Mouse (Mus musculus) 416B (cell line): ENCODE results near the gene Ywhae.

Source experiments
- DNase-seq: peaks from one replicate; pipeline ENCODE4 v3.0.0; 2011; ENCODE audit warnings: low read depth

The Ywhae gene

DNA sequence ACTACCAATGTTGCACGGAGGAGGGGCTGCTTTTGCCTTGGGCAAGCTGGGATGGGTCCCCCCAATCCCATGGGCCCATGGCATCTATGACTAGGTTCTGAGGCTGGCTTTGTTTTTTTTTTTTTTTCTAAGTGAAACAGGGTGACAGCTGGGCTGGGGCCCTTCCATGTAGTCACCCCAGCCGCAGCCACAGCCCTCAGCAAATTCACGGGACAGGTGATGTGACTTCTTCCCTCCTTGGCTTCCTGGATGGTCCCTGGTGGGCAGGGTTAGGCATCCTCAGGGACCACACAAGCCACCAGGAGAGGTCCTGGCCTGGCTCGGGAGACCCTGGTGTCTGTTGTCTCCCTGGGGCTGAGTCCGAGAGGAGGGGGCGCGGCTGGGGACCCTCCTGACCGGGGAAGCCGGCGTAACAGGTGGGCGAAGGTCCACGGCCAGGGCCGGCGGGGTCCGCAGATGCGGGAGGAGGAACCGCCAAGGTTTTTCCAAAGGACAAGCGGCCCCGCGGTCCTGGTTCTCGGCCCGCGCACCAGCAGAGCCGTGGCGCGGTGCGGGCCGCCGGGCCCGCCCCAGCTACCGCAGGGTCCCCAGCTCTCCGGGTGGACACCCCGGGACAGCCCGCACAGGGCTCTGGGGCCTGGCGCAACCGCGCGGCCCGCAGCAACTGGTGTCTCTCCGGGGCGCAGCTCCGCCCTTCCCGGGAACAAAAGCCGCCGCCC lies 62.1 kb downstream of the Ywhae start:
- DNase-seq, result no peak

DNA sequence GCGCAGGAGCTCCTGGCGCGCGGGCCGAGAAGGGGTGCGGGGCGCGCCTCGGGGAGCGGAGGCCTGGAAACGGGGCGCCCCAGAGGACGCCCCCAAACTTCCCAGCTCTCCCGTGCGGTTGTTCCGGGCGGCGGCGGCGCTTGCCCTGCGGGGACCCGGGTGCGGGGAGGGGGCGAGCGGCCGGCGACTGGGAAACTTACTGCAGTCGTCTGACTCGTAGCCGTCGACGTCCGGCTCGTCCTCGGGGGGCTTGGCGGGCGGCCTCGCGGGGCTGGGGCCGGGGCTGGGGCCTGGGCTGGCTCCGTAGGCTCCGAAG lies 62.6 kb downstream of the Ywhae start:
- no peak for DNase-seq

DNA sequence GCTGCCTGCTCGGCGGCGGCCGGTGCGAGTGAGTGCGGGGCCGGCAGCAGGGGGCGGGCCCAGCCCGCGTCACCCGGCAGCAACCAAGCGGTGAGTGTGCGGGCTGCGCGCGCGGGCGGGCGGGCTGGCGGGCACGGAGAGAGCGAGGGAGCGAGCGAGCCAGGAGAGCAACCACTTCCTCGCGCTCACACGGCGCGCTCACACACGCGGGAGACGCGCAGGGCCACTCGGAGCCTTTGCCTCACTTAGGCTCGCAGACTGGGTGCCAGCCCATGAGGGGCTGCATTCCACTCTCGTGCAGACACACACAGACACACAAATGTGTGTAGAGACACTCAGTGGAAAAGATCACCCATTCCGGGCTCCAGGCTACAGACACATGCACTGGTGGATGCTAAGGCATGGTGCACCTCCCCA lies 63.4 kb downstream of the Ywhae start, which contains the start of gene Doc2b:
TSS of gene Doc2b (minus strand) at position 21 of the 417 bp plus-strand sequence.
- no peak for DNase-seq

DNA sequence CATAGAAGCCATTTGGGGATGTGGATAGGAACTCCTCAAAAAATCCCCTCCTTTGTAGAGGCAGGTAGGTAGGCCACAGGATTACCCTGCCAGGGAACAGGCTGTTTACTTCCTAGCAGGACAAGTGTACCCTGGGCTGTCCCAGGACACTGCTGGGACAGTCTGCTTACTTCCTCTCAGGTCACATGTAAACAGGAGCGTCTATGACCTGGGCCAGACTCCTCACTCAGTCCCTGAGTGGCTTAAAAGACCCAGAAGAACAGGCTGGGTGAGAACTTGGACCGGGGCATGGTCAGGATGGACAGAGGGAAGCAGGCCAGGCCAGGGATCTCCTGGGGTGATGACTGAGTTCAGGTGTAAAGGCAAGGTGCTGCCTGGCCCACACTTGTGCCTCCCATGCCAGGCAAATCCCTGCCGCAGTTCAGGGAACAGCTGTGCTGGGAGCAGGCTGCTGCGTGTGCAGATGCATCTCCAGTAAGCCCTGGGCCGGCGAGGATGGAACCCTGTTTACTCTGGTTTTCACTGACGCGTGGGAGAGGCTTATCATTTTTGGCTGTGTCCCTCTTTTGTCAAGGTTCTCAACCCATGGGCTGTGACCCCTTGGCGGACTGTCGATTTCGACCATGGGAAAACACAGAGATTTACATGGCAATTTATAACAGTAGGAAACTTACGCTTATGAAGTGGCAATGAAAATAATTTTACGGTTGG lies 64.0 kb downstream of the Ywhae start:
- no peak for DNase-seq

DNA sequence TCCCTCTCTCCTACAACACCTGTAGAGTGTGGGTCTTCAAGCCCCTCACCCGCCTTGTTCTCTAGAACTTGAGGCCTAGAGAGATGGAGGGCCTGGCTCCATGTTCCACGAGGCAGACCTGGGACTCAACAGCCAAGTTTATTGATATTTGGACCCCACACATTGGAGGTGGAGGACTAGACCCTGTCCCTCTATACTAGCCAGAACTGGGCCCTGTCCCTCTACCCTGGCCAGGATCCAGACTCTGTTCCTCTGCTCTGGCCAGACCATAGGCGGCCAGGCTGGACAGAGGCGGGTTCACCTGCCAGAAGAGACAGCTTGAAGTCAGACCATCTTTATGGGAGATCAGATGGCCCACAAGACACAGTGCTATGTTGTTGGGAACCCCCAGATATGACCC lies 68.7 kb downstream of the Ywhae start:
- DNase-seq, result no peak

DNA sequence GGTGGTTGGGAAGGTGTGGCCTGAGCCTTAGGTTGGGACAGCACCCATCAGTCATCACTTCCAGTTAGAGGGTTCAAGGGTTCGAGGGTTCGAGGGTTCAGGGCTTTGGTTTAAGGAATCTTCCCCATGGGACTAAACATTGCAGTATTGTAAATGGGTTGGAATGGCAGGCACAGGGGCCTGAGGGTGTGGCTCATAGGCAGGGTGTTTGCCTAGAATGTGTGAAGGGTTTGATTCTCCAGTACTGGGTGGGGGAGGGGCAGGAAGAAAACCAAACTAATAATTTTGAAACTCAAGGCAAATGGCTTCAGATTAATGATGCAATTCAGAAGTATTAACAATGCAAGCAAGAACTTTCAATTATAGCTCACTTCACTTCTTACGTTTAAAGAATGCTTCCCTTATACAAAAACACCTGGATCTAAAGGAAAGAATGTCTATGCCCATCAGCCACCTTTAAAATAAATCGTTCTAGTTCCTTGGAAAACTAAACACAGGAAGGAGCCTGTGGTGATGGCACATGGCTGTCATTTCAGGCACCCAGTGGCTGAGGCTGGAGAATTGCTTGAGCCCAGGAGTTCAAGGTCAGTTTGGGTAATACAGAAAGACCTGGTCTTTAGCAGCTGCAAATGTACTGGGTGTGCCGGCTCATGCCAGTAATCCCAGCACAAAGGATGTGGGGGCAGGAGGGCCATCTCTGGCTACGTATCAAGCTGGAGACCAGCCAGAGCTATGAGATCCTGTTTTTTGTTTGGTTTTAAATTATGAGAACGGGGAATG lies 69.3 kb downstream of the Ywhae start:
- DNase-seq, result no peak

DNA sequence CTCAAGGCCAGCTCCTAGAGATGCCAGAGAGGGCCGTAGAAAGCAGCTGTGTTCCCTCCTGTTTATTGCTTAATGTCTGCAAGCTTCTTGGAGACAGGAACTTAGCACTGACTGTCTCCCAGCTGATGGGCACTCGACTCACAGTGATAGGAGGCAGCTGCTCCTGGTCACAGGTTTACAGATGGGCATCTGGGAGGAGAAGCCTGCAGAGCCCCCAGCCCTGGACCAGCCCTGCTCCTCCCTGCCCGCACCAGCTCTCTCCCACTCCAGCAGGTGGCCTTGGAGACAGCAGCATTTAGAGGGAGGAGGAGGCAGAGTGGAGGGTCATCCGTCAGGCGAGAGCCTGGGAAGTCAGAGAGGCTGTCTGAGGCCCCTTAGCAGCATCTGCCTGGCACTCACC lies 74.8 kb downstream of the Ywhae start:
- no peak for DNase-seq

DNA sequence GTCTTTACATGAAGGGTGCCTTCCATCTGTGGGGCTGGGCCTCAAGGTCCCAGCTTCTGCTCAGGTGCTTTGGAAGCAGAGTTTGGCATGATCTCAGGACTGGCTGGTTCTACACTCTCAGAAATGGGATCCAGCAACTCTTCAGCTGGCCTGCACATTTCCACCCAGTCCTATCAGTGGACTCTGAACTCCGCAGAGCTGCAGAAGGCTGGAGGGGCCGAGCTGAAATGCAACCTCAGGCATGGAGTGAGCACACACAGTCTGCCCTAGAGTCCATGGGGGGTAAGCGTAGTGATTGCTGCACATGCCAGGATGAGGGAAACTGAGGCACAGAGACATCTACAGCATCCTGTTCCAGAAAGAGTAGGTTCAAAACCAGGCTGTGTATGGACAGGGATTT lies 77.9 kb downstream of the Ywhae start:
- DNase-seq, result no peak

DNA sequence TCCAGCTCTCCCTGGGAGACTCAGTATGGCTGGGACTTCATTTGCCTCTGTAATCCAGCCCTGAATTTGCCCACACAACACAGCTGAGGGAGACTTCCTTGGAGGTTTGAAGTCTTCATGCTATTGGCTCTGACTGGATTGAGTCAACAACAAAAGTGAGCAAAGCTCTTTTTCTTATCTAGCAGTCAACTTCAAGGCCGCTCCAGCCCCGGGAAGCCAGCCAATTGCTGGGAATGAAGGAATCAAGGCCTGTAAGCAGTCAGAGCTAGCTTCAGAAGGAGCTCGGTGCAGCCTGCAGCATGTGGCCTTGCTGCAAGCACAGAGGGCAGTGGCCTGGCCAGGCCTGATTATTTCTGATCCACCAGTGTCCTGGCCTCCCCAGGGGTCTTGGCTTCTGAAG lies 79.2 kb downstream of the Ywhae start:
- DNase-seq, result peak; percentile 10

DNA sequence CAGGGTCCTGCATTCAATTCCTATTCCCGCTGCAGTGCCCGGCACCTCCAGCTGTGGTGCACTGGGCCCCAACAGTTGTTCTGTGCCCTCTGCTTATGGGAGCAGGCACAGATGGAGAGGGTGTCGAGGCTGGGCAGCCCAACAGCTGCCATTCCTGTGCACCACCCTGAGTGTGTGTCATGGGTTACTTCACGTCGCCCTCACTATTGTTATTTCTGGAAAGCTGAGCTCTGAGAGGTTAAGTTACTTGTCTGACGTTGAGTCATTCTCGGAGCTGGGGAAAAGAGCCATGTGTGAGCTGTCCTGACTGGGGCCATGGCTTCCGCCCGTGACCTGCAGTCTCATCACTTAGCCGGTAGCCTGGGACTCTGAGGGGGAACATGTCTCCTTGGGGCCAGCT lies 80.4 kb downstream of the Ywhae start:
- no peak for DNase-seq
